Mouse (Mus musculus): ENCODE data around the gene Nsg2. TPM values are rescaled to one million over a fixed set of nuclear protein-coding genes. Genes with fewer than 3 reads are reported as not detected.
"Not testable (repeated sequence)": the region's sequence is repeated elsewhere in the genome, so short reads cannot be mapped to it uniquely, and the experiment has no call there.

The Nsg2 gene
- polyA plus RNA-seq, 1 experiment = 504 TPM

DNA sequence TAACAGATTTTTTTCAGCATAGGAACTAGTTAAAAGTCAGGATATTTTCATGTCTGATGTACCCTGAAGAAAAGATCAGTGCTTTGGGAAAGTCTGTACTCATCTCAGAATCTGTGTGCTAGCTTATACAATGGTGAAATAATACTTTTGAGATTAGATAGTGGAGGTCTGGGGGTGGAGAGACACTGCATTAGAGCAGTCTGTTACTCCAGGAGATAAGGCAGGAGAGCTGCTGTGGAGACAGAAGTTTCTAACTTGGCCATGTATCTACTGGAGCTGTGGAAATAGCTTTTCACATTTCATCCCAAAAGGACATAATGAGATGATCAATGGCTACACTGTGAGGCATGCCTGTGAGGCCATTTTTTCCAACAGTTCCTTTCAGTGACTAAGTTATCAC is 17.0 kb upstream of the Nsg2 start:
- TF ChIP-seq POLR2A (IDR thresholded peaks at IDR 0.05; ENCODE audit: extremely low read depth, insufficient read depth, low read length) (no peak), CTCF (IDR thresholded peaks at IDR 0.05; ENCODE audit: extremely low read depth, insufficient read depth, low read length) (no peak)
- Histone ChIP-seq H3K4me1 (ENCODE audit: control insufficient read depth, insufficient read depth, low read length) (no peaks in the 10 kb centered on the region), H3K27ac (ENCODE audit: insufficient read depth, low read length) (no peak overlapping the region)

DNA sequence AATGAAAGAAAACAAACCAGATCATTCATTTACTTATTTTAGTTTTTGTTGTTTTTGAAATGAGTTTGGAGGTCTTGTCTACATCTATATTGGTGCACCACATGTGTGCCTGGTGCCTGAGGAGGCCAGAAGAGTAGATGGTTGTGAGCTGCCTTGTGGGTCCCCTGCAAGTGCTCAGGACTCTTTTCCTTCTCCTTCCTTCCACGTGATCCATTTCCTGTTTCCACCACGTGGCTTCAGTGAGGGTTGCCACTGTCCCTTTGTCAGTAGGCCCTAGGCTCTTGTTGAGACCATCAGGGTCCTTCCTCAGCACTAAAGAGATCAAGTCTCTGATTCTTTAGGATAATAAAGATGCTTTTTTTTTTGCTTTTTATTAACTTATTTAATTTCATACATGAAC is 15.5 kb upstream of the Nsg2 start:
- Histone ChIP-seq H3K4me3 (ENCODE audit: insufficient read depth, low read length) (no peak overlapping the region), H3K4me1 (ENCODE audit: control insufficient read depth, insufficient read depth, low read length) (no peaks in the 10 kb centered on the region), H3K27ac (ENCODE audit: insufficient read depth, low read length) (no peak overlapping the region)
- no peak for TF ChIP-seq POLR2A (IDR thresholded peaks at IDR 0.05; ENCODE audit: extremely low read depth, insufficient read depth, low read length)
- no peak for TF ChIP-seq CTCF (IDR thresholded peaks at IDR 0.05; ENCODE audit: extremely low read depth, insufficient read depth, low read length)

More for the DNA sequence above, 17.0 kb upstream of the Nsg2 start:
- no peak overlapping the region for H3K4me3 ChIP-seq (ENCODE audit: insufficient read depth, low read length)

DNA sequence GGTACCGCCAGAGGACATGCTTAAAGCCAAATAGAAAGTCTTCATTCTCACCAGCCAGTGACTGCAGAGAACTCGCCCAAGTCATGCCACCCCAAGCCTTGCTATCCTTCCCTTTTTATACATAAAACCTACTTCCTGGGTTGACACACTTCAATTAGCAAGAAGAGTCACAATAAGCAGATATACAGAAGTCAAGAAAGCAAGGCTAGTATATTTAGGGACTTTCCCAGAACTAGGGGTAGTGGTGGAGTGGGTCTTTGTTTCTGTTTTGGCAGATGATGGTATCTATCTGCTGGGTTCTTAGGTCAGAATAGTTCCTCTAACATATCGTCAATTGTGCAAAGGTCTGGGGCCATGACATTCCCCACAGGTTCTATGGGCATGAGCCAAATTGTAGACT is 7.7 kb upstream of the Nsg2 start:
- TF ChIP-seq POLR2A (IDR thresholded peaks at IDR 0.05; ENCODE audit: extremely low read depth, insufficient read depth, low read length) = no peak
- no peak for TF ChIP-seq CTCF (IDR thresholded peaks at IDR 0.05; ENCODE audit: extremely low read depth, insufficient read depth, low read length)
- H3K4me1 ChIP-seq (ENCODE audit: control insufficient read depth, insufficient read depth, low read length) = no peaks in the 10 kb centered on the region
- H3K27ac ChIP-seq (ENCODE audit: insufficient read depth, low read length) = no peak overlapping the region
- no peak overlapping the region for H3K4me3 ChIP-seq (ENCODE audit: insufficient read depth, low read length)

DNA sequence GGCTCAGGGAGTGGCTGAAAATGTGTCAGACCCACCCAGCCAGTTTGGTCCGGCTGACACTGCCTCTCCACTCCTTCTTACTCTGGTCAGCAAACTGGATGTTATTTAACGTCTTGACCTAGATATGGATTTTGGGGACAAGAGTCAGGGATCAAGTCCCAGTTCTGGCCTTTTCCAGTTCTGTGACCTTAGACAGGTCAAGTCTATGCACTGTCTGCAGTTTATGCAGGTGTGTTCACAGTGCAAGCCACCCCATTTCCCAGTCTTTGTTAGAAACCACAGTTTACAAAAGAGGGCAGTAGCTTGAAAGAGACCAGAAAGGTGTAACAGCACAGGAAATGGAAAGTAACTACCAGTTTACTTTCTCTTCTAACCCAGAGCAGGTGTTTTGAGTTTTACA is 547 bp upstream of the Nsg2 start:
- Histone ChIP-seq H3K4me1 (ENCODE audit: control insufficient read depth, insufficient read depth, low read length) (peaks cover 6% of the 10 kb centered on the region), H3K4me3 (ENCODE audit: insufficient read depth, low read length) (no peak overlapping the region; the same call in 1 of the 2 replicates), H3K27ac (ENCODE audit: insufficient read depth, low read length) (no peak overlapping the region)
- TF ChIP-seq POLR2A (IDR thresholded peaks at IDR 0.05; ENCODE audit: extremely low read depth, insufficient read depth, low read length) = no peak
- TF ChIP-seq CTCF (IDR thresholded peaks at IDR 0.05; ENCODE audit: extremely low read depth, insufficient read depth, low read length) = no peak

DNA sequence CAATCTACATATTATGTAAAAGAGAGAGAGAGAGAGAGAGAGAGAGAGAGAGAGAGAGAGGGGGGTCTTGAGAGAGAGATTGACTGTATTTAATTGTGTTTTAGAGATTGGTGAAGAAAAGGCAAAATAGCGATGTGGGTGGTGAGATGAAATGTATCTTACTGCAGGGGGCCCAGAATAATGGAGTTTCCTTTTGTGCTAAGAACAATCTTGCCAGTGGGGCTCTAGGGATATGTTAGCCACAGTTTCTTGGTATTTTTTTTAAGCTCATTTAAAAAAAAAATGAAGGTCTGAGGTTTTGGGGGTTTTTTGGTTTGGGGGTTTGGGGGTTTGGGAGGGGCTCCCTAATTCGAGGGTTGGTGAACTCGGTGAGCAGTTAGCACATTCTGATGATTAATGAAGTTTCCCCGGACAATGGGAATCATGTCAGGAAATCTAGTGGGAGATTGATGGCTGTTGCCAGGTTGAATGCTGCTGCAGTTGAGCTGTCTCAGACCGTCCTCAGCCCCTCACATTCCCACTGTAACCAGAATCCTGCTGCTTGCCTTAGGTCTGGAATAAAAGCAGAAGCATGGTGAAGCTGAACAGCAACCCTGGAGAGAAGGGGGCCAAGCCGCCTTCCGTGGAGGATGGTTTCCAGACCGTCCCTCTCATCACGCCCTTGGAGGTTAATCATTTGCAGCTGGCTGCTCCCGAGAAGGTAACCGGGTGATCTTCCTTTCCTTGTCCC is 1.1 kb downstream of the Nsg2 start:
- TF ChIP-seq POLR2A (IDR thresholded peaks at IDR 0.05; ENCODE audit: extremely low read depth, insufficient read depth, low read length) (0 out of 2 replicates have a peak, but pooled peaks have one; percentile 21), CTCF (IDR thresholded peaks at IDR 0.05; ENCODE audit: extremely low read depth, insufficient read depth, low read length) (no peak)
- Histone ChIP-seq H3K4me3 (ENCODE audit: insufficient read depth, low read length) (peak overlapping the region; percentile 56), H3K4me1 (ENCODE audit: control insufficient read depth, insufficient read depth, low read length) (peaks cover 6% of the 10 kb centered on the region), H3K27ac (ENCODE audit: insufficient read depth, low read length) (peak overlapping the region; percentile 88)

DNA sequence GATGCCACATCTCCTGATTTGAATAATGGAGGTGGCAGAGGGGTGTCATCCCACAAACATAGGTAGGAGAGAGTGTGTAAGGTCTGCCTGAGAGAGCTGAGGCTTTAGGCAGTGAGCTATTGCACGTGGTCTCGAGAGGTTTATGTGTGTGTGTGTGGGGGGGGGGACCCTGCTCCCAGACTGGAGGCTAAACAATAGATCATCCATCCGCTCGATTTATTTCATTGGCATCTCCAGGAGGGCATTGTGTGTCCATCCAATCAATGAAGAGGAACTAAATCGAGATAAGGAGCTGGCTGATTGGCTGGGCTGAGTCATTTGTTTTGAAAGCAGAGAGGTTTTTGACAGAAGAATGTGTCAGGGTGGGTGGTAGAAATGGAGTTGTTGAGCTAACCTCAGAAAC is 2.4 kb downstream of the Nsg2 start:
- peak; percentile 60 for TF ChIP-seq POLR2A (IDR thresholded peaks at IDR 0.05; ENCODE audit: extremely low read depth, insufficient read depth, low read length)
- TF ChIP-seq CTCF (IDR thresholded peaks at IDR 0.05; ENCODE audit: extremely low read depth, insufficient read depth, low read length) = no peak
- Histone ChIP-seq H3K4me1 (ENCODE audit: control insufficient read depth, insufficient read depth, low read length) (peaks cover 6% of the 10 kb centered on the region), H3K4me3 (ENCODE audit: insufficient read depth, low read length) (peak overlapping the region; percentile 56), H3K27ac (ENCODE audit: insufficient read depth, low read length) (peak overlapping the region; percentile 58; the same call in 1 of the 2 replicates)

DNA sequence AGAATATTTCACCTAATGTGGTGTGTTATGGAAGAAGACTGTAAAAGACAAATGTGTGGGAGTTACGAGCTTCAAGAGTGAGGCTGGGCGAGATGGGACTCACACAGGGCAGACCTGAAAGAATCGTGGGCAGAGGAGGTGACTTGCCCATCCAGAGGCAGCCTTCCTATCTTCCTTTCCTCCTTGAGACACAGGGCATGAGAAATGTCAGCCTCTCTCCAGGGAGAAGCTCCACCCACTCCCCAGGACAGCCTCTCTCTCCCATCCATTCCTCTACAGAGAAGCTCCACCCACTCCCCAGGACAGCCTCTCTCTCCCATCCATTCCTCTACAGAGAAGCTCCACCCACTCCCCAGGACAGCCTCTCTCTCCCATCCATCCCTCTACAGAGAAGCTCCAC is 7.8 kb downstream of the Nsg2 start:
- H3K4me1 ChIP-seq (ENCODE audit: control insufficient read depth, insufficient read depth, low read length); H3K27ac ChIP-seq (ENCODE audit: insufficient read depth, low read length); H3K4me3 ChIP-seq (ENCODE audit: insufficient read depth, low read length): not testable (repeated sequence)

DNA sequence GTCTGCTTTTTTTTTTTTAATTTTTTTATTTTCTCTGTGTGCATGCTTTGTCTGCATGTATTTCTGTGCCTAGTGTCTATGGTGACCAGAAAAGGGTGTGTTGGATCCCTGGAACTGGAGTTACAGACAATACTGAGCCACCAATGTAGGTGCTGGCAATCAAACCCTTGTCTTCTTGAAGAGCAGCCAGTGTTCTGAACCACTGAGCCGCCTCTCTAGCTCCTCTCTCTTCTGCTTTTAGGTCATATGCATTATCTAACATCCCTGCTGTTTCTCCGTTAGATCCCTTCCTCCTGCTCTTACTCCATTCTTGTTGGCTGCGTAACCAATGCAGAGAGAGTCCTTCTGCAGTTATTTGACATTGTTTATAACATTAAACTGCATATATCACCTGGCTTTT is 8.6 kb downstream of the Nsg2 start:
- Histone ChIP-seq H3K4me3 (ENCODE audit: insufficient read depth, low read length) (no peak overlapping the region), H3K4me1 (ENCODE audit: control insufficient read depth, insufficient read depth, low read length) (peaks cover 4% of the 10 kb centered on the region), H3K27ac (ENCODE audit: insufficient read depth, low read length) (no peak overlapping the region)
- TF ChIP-seq POLR2A (IDR thresholded peaks at IDR 0.05; ENCODE audit: extremely low read depth, insufficient read depth, low read length) (0 out of 2 replicates have a peak, but pooled peaks have one; percentile 10), CTCF (IDR thresholded peaks at IDR 0.05; ENCODE audit: extremely low read depth, insufficient read depth, low read length) (no peak)

DNA sequence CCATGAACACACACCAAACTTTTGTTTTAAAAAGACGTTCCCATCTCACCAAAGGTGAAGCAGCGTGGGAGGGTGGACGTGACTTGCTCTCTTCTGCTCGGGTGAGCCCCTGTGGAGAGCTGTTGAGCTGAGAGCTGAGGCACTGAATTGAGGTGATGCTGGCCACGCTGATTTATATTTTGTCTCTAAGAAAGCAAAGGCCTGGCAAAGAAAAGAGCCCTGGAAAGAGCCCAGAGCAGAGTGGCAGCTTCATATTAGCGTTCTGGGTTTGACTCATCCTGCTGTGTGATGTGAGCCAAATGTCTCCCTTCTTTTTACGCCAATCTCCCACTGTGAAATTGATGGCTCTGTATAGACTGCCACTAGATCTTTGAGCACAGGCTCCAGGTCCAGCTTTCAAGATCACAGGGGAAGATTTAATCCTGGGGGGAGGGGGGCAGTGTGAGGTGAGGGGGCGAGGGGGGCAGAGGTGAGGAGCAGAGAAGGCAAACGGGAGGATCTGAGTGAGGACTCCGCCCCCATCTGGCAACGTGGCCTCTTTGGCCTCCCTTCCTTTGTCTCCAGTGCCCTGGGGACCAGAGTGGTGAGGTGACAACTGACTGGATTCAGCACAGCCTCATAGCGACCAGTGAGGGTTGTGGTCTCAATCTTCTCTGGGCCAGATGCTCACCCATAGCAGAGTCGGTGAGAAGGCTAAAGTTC is 9.8 kb downstream of the Nsg2 start:
- Histone ChIP-seq H3K27ac (ENCODE audit: insufficient read depth, low read length) (no peak overlapping the region), H3K4me3 (ENCODE audit: insufficient read depth, low read length) (no peak overlapping the region), H3K4me1 (ENCODE audit: control insufficient read depth, insufficient read depth, low read length) (peaks cover 4% of the 10 kb centered on the region)
- TF ChIP-seq CTCF (IDR thresholded peaks at IDR 0.05; ENCODE audit: extremely low read depth, insufficient read depth, low read length) = no peak
- no peak for TF ChIP-seq POLR2A (IDR thresholded peaks at IDR 0.05; ENCODE audit: extremely low read depth, insufficient read depth, low read length)

DNA sequence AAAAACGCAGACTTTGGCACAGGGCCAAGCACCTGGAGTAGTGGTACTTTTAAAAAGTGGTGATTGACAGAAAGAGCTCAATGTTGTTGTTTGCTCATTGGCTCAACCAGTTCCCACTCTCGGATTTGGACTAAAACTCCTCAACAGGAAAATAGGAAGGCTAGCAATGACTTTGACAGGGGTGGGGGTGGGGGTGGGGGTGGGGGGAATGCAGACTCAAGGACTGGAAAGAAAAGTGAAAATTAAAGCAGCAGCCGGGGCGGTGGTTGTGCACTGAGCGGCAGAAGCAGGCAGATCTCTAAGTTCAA is 10.4 kb downstream of the Nsg2 start:
- Histone ChIP-seq H3K27ac (ENCODE audit: insufficient read depth, low read length) (no peak overlapping the region), H3K4me1 (ENCODE audit: control insufficient read depth, insufficient read depth, low read length) (peaks cover 6% of the 10 kb centered on the region), H3K4me3 (ENCODE audit: insufficient read depth, low read length) (no peak overlapping the region)
- no peak for TF ChIP-seq POLR2A (IDR thresholded peaks at IDR 0.05; ENCODE audit: extremely low read depth, insufficient read depth, low read length)
- no peak for TF ChIP-seq CTCF (IDR thresholded peaks at IDR 0.05; ENCODE audit: extremely low read depth, insufficient read depth, low read length)

Measured in cortical plate, adult 2 months (tissue).